Mouse (Mus musculus) bone marrow macrophage, adult 2 months (primary cell): ENCODE measurements around the gene Pxmp4. TPM values are rescaled to one million over a fixed set of nuclear protein-coding genes. Genes with fewer than 3 reads are reported as not detected.

Experiments
- H3K27ac ChIP-seq: 2 replicates; pipeline ENCODE4 v1.5.1; 2012; ENCODE audit warnings: low read depth, low read length; ENCODE audit not compliant: insufficient read depth
- H3K4me1 ChIP-seq: 2 replicates; pipeline ENCODE4 v1.6.1; 2012; ENCODE audit warnings: low read length; ENCODE audit not compliant: control insufficient read depth, insufficient read depth
- H3K4me3 ChIP-seq: 2 replicates; pipeline ENCODE4 v1.5.1; 2012; ENCODE audit warnings: mild to moderate bottlenecking, low read length, moderate library complexity; ENCODE audit not compliant: insufficient read depth
- CTCF ChIP-seq: IDR thresholded peaks from 2 replicates; pipeline ENCODE4 v1.5.1; 2012; ENCODE audit warnings: low read depth, mild to moderate bottlenecking, low read length, moderate library complexity
- POLR2A ChIP-seq: IDR thresholded peaks from 2 replicates; pipeline ENCODE4 v1.6.1; 2012; ENCODE audit warnings: mild to moderate bottlenecking, low read depth, low read length, borderline replicate concordance
- polyA plus RNA-seq: library from polyadenylated mRNA; stranded (reverse); fragments of >200 nt; gene quantifications from 2 replicates; pipeline ENCODE4 v1.2.4, GENCODE M21; 2012; ENCODE audit not compliant: missing spikeins, insufficient read depth, insufficient read length

Pxmp4 gene
- polyA plus RNA-seq, 1 experiment, result 22.6 TPM

- Histone ChIP-seq H3K4me1 (peaks cover 7% of the 10 kb centered on the region), H3K4me3 (no peak overlapping the region), H3K27ac (no peak overlapping the region)
- no peak for TF ChIP-seq POLR2A
- TF ChIP-seq CTCF, result no peak
Observed at GRCm38 (mm10) chr2:154614841-154615576, 11.5 kb upstream of the Pxmp4 start.

- TF ChIP-seq CTCF (peak; percentile 55; the same call in 1 of the 2 replicates), POLR2A (0 out of 2 replicates have a peak, but pooled peaks have one; percentile 68)
- peak within 1 kb of the TSS; percentile 73 for H3K4me3 ChIP-seq
- H3K4me1 ChIP-seq, result peaks cover 7% of the 10 kb centered on the region
- H3K27ac ChIP-seq, result peak within 1 kb of the TSS; percentile 68
Observed at GRCm38 (mm10) chr2:154613118-154614115, 9.9 kb upstream of the Pxmp4 start, which contains the start of the genes Zfp341 and 4930519P11Rik. TSS of gene Zfp341 (plus strand) at chr2:154613297. TSS of gene 4930519P11Rik (minus strand) at chr2:154613437.

- TF ChIP-seq CTCF (no peak), POLR2A (no peak)
- Histone ChIP-seq H3K4me3 (no peak overlapping the region), H3K27ac (no peak overlapping the region), H3K4me1 (peaks cover 10% of the 10 kb centered on the region)
Observed at GRCm38 (mm10) chr2:154609050-154609767, 5.7 kb upstream of the Pxmp4 start.

- no peak overlapping the region for H3K4me3 ChIP-seq
- H3K4me1 ChIP-seq, result peaks cover 6% of the 10 kb centered on the region; the same call in 1 of the 2 replicates
- no peak overlapping the region for H3K27ac ChIP-seq
- TF ChIP-seq POLR2A (no peak), CTCF (no peak)
Observed at GRCm38 (mm10) chr2:154606965-154607364, 3.5 kb upstream of the Pxmp4 start.

GRCm38 (mm10) chr2:154604156-154604555, 648 bp upstream of the Pxmp4 start:
- Histone ChIP-seq H3K4me1 (peaks cover 10% of the 10 kb centered on the region), H3K27ac (peak overlapping the region; percentile 9; the same call in 1 of the 2 replicates), H3K4me3 (peak overlapping the region; percentile 49)
- TF ChIP-seq CTCF, result no peak
- no peak for TF ChIP-seq POLR2A

GRCm38 (mm10) chr2:154603007-154603637, 386 bp downstream of the Pxmp4 start:
- H3K4me1 ChIP-seq, result peaks cover 11% of the 10 kb centered on the region
- TF ChIP-seq POLR2A, result no peak
- peak overlapping the region; percentile 17; the same call in 1 of the 2 replicates for H3K27ac ChIP-seq

GRCm38 (mm10) chr2:154601324-154601723, 2.2 kb downstream of the Pxmp4 start:
- peaks cover 21% of the 10 kb centered on the region for H3K4me1 ChIP-seq
- TF ChIP-seq POLR2A (no peak), CTCF (no peak)
- no peak overlapping the region for H3K27ac ChIP-seq
- no peak overlapping the region for H3K4me3 ChIP-seq

More at GRCm38 (mm10) chr2:154603007-154603637, 386 bp downstream of the Pxmp4 start:
- H3K4me3 ChIP-seq, result peak overlapping the region; percentile 76

- Histone ChIP-seq H3K27ac (no peak overlapping the region), H3K4me1 (peaks cover 21% of the 10 kb centered on the region)
- TF ChIP-seq POLR2A, result no peak
- TF ChIP-seq CTCF, result no peak
Observed at GRCm38 (mm10) chr2:154600586-154600985, 2.9 kb downstream of the Pxmp4 start.

GRCm38 (mm10) chr2:154597399-154597798, 6.1 kb downstream of the Pxmp4 start:
- TF ChIP-seq POLR2A (no peak), CTCF (no peak)
- Histone ChIP-seq H3K4me1 (peaks cover 21% of the 10 kb centered on the region), H3K4me3 (no peak overlapping the region), H3K27ac (no peak overlapping the region)

More at GRCm38 (mm10) chr2:154600586-154600985, 2.9 kb downstream of the Pxmp4 start:
- no peak overlapping the region for H3K4me3 ChIP-seq
